Mouse (Mus musculus) fibroblast of lung, adult 2 months (primary cell): ENCODE measurements at regions not wholly inside any gene's neighbourhood (a gene's known extent, or its start where the extent isn't known, plus 50 kb on each side); places are given as distances from the start of the nearest gene placed in this dataset.

Experiments
- DNase-seq: peaks from one replicate; pipeline ENCODE4 v3.0.0-alpha.2; 2011; ENCODE audit warnings: low read depth

DNA sequence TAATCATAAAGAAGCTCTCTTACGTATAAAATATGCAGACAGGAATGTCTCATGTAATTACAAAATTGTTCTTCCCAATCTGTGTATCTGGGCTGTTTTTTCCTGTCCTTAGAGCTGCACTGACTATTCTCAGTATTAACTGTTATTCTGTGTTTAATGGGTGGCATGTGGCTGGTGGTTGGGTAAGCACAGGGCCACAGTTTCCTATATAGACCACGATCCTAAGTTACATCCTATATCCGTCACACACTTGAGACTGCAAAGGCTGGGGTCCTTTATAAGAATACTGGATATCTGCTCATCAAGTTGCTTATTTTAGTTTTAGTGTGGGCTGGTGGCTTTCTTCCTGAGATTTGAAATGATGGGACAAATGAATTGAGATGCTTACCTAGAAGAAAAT is 159.0 kb downstream of the Sox4 start:
- DNase-seq = no peak

DNA sequence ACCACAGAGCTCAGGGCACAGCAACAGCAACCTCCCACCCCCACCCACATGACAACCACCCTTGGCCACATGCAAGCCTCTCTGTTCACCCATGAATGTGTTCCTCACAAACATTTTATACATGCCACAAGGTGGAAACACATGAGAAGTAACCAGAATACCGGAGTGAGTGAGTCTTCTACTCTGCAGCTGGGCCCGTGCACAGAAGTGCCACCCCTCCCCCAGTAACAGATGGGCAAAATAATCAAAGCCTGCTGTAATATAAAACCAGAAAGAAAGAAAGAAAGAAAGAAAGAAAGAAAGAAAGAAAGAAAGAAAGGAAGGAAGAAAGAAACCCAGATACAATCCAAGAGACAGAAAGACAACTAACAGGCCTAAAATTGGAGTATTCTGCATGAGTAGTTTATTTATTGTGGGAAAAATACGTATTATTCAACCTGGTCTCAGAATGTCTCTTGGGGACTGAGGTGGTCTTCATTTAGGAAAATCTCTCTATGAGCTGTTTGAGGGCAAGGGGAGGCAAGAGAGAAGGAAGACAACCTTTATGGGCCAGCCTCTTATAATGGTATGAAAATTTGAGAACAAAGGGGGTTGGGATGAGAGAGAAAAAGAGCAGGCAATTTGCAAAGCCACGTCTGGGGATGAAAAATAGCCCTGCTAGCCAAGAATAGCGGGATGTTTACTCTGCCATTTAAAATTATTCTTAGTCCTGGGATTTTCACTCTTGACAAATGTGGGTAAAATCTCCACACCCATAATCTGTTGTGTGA is 160.2 kb downstream of the Sox4 start:
- DNase-seq = no peak

DNA sequence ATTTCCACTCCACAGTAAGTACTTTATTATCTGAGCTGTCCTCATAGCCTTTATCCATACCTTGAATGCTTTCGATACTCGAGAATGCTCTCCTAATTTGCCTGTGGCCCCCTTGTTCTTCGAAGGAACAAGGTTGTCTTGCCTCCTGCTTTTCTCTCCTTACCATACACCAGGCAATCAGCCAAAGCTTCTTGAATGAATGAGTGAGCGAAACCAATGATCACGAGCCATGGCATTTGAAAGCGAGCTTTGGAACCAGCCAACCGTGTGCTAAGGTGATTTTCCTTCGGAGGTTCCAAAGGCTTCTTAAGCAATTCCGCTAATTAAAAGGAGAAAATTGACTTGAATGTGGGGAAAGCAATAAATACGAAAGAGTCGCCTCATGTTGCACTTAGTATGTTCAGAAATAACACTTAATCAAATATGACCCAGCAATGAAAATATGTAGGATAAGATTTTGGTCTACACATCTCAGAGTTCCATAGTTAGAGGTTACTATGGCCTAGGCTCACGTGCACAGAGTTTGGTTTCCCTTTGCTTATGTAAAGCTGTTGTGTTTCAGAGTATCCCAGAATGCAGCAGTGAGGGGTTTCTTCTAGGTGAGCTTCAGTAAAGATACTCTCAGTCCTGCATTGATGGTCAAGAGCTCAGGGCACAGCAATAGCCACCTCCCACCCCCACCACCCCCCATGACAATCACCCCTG is 160.9 kb downstream of the Sox4 start:
- DNase-seq = no peak

DNA sequence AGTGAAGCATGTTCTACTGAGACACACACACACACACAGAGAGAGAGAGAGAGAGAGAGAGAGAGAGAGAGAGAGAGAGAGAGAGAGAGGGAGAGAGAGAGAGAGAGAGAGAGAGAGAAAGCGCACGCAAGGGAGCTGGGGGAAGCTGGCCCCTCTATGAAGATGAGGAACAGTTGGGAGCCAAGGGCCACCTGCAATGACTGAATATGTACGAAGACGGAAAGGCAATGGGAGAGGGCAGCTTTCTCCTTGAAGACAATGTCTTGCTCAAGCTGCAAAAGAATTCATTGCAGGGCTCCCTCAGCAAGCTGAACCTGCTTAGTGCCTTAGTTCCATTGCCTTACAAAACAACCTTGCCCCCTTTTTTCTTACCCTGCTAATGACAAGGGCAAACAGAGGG is 163.1 kb downstream of the Sox4 start:
- DNase-seq = no peak

DNA sequence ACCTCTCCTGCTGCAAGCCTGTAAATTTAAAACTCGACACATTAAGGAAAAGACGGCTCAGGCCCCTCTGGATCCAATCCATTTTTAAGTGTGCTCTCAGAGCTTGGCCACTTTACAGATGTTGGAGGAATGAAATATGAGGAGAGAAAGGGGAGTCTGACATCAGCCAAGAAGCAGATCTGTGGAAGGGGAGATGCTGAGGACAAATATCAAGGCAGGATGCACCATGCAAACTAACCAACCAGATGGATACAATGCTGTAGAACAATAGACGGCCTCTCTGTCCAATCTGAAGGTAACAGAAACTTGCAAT is 166.2 kb downstream of the Sox4 start:
- no peak for DNase-seq

DNA sequence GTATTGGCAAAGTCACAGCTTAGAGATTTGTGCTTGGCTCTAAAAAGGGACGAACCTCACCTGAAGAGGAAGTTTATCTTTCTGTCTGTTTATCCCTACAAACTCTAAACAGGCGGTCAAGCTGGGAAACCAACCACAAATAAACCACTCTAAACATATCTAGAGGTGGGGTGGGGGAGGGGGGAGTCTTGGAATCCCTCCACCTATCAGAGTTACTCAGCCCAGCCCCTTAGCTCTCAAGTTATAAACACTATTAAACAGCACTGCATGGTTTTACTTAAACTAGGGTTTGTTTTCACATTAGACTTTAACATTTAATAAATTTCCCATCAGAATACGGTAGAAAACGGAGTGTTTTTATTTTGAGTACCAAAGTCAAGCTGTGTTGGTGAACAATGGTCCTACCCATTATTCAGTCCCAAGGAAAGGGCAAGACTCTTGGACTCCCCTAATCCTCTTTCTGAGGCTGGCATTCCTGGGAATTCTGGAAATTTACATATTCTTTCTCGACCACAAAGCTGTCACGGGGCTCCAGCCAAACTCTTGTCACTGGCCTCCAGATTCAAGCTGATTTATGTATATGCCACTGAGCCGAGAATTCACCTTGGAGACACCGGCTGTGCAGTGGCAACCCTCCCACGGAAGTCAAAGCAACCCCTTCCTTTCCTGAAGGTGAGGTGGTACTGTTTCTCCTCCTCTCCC is 166.7 kb downstream of the Sox4 start:
- no peak for DNase-seq

DNA sequence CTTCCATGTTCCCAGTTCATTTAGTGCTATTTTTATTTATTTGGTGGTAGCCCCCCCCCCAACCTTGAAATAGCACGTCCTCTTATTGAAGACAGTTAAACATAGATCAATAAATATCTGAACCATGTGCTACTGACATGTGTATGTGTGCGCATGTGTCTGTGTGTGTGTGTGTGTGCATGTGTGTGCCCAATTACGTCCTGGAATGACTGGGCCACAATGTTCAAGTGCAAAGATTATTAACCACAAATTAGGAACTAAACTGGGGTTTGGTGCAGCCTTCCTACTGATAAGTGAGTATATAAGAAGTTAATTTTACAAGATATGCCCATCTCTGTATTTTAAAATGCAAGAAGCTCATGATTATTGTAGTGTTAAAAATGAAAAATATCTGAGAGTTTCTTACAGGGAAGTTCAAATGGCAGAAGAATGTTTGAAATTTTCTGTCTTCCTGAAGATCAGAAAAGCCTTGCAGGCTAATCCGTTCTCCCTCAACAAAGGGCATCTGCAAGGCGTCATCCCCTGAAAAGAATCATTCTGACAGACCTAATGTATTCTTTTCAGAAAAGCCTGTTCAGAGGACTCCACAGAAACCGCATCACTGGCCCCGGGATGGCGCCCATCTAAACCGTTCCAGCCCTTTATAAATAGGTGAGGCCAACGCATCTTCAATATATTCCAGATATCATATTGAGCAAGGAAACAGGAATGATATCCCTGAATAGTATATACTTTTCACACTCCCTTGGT is 170.8 kb downstream of the Sox4 start:
- DNase-seq = no peak

DNA sequence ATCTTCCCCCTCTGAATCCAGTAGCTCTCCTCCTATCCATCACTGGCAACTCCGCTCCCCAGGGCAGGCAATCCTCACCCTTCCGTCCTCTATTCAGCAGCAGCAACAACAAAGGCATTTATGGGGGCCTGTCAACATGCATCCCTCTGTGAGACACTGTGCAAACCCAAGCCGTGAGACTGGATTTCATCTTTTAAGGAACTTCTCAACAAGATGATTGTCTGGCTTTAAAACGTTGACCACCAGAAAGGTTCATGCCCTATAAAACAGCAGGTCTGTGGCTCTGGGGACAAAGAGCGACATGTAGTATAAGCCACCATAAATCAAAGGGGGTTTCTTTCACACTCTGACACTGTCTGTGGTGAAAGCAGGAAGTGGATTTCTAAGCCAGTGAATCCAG is 171.4 kb downstream of the Sox4 start:
- DNase-seq = no peak

DNA sequence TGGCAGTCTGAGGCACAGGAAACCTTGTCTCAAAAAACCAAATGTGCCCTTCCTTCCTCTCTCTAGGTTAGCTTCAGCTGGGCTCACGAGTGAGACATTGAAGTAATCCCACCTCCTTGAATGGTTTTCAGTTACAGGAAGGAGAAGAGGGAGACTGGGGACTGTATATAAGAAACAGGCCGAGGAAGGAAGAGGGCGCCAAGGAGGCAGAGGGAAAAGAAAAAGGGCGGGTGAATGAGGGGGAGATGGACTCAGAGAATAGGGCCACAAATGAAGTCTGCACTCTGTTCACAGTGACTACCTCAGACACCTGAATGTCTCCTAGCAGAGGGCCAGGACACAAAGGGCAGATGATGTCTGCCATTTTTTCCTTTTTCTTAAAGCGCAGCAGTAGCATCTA is 171.9 kb downstream of the Sox4 start:
- no peak for DNase-seq

DNA sequence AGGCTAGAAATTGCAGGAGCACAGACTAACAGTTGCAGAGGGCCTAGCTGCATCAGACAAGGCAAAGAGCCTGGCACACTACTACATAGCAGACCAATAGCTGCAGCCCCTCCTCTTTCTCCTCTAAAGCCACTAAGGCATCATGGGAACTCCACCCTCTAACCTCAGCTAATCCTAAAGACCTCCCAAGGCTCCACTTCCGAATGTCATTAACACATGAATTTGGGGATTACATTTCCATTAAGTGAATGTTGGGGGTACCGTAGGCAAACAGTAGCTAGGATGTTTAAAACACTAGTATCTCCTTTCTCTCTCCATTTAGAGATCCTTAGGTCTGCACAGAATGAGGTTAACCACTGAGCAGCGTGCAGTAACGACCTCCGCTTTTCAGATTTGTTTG is 173.1 kb downstream of the Sox4 start:
- no peak for DNase-seq

DNA sequence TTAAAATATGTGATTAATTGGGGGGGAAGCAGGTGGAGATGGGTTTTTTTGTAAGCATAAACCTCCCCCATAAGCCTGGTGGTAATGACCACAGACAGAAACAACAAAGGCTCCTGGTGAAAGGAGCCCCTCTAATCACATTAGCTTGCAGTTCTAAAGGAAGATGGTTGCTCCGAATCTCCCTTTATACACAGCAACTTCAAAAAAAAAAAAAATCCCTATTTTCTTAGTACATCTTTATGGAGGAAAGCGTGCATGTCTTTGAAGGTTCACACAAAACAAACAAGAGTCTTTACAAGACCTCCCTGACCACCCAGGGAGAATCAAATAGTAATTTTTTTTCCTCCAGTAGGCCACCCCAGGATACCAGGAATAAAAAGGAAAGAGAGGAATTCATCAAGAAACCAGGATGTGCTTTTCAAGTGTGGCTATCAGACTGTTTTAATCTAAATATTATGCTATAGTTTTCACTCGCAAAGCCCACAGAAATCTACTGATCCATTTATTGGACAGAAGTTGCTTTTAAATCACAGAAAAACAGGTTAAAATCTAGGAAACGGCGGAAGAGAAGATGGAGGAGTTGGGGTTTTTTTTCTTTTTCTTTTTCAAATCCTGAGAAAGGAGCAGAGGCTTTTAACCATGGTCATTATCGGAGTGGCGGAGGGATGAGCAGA is 178.2 kb downstream of the Sox4 start:
- DNase-seq = no peak

DNA sequence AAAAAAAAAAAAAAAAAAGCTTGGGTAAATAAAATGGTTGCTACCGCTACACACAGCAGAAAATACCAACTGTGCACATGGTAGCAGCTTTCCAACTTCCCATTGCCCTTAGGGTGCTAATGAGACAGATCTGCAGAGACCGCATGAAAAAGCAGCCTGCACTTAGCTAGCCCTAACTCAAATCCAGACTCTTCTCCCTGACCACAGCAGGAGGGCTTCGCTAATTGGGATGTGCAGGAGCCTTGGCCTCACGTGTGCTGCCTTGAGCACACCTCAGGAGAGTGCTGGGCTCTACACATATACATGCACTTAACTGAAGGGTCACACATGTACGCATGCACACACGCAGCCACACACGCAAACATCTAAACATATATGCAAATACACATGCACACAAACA is 178.9 kb downstream of the Sox4 start:
- no peak for DNase-seq

DNA sequence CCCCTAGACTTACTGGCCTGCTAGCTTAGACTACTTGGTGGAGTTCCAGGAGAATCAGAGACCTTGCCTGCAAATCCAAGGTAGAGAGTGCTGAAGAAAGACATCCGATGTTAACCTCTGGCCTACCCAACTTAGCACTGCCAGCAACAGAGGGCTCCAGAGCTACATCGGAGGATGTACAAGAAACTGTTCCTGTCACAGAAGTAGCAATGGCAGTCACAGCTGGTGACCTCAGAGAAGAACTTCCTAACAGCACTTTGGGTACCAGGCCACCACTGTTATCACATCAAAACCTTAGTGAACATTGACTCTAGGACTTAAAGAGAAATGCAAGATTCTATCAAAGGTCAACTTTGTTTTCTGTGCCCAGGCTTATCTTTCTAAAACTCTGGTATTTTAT is 180.0 kb downstream of the Sox4 start:
- DNase-seq = no peak

DNA sequence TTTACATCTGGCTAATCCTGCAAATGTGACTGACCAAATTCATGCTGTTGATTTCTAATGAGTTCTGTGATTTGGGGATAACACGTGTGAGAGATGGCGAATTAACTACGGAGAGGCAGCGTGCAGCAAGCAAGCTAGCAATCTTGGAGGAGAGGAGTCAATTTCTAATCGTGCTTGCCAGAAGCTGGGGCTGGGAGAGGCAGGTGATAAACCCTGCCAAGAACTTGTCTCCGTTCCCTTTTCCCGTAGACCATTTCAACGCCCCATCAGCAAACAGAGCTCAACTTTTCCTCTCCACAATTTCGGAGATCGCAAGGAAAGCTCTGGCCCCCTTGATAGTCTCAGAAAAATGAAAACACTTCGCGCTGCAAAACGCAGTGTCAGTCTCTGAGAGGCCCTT is 183.0 kb downstream of the Sox4 start:
- DNase-seq = peak; percentile 36

DNA sequence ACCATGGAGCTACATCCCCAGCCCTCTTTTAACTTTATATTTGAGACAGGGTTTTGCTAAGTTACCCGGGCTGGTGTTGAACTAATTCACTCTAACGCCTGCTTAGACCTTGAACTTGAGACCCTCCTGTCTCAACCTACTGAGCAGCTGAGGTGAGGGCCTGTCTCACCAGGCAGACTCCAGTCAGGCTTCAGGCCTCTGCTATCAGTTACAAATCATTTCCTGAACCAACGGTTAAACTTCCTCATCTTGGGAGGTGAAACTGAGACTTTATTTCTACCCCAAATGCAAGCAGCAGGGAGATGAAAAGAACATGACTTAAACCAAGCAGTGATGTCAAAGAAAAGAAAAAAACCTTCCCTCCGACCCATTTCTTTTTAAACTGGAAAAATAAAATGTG is 183.5 kb downstream of the Sox4 start:
- no peak for DNase-seq

DNA sequence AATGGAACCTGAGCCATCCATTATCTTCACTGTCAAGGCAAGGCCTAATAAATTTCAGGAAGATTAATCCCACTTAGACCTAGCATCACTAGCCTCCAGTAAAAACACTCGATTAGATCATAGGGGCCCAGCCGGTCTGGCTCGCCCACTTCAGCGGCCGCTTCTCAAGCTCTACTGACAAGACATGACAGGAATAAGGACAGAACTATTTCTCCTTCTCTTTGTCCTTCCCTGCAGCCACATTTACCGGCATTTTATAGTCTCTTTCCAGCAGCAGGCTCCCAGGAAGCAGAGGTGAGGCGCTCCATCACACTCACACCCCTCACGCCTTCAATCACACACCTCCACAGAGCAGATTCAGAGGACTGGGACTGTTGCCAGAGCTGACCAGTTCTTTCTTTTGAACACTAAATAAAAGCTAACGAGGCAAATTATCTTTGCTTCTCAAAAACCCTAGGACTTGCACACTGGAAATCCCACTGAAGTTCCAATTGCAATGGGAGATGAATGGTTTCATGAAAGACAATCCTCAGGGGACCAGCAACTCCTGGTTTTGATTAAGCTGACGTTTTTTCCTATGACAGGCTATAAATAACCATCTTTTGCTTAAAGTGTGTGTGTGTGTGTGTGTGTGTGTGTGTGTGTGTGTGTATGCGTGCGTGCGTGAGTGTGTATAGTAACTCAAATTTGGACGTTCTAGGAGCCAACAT is 184.6 kb downstream of the Sox4 start:
- no peak for DNase-seq

DNA sequence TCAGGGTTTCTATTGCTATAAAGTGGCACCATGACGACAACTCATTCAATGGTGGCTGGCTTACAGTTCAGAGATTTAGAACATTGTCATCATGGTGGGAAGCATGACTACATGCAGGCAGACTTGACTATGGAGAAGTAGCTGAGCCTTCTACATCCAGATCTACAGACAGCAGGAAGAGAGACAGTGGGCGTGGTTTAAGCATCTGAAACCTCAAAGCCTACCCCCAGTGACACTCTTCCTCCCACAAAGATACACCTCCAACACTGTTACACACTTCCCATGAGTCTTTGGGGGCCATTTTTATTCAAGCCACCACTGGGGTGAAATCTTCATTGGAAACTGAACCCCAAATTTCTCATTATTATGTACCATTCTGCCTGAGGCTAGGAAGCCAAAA is 191.0 kb downstream of the Sox4 start:
- no peak for DNase-seq

DNA sequence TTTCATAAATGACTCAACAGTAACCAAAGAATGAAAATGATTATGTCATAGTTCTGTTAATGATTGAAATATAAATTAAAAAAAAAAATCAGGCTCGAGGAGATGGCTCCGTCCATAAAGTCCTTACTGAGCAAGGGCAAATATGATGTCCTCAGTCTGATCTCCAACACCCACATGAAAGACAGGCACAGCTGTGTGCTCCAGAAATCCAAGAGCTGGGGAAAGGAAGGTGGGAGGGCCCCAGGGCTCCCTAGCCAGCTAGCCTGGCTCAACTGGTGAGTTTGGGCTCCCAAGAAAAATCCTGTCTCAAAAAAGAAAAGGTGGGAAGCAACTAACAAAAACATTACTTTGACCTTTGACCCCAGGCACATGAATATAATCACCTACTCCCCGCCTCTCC is 194.5 kb downstream of the Sox4 start:
- no peak for DNase-seq

DNA sequence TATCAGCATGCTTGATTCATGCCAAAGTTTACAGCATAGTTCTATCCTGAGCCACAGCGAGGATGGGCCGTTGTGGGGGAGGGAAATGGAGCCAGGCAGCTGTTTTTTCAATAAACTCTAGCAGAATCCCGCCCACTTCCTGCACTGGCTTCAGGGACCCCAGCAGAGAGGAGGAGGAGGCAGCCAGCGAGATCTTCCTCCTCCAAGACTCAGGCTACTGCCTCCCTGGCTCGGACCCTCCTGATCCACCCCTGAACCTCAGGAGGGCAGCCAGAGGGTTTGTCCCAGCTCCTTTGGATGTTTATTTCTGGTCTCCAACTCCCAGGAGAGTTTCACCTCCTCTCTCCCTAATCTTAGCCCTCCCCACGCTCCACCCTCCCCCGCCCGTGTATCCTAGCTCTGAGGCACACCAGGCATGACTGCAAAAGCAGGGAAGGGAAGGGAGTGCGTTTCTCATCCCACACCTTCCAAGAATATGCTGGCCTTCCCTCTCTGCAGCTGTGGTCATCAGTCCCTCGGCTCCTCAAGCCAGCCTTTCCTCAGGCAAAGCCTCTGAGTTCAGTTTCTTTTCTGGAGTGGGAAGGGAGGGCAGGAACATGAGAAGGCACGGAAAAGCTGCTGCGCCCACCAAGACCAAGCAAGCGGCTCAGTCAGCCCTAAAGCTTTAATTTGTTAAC is 195.5 kb downstream of the Sox4 start:
- DNase-seq = peak; percentile 60

DNA sequence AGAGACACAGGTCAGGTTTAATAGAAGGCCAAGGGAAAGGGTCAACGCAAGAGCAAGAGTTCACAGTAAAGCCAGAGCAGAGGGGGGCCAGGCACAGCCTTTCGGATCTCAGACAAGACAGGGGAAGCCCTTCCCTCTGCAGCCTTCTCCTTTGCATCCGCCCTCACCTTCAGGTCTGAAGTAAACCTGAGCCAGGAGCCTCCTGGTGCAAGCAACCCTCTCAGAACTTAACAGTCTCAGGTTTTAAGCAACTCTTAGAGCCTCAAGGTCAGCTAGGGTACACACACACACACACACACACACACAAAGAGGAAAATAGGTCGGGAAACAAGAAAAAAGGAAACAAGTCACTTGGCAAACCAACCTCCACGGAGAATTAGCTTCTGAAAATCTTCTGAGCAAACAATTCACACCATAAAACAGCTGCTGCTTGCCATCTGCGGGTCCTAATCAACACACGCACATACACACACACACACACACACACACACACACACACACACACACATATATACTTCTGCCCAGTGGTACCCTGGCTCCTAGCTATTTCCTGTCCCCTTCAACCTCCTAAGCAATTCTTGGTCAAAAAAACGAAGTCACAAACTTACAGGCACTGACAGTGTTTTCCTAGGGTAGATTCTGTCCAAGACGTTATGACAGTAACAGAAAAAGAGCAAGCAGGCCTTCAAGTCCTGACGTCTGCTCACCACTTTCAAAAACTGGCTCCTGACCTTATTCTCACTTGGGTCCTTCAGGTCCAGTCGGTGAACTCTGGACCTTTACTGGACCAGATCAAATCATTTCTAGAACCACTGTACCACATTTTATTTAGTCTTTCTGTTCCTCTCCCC is 196.4 kb downstream of the Sox4 start:
- DNase-seq = no peak
